In the genomic region with DNA sequence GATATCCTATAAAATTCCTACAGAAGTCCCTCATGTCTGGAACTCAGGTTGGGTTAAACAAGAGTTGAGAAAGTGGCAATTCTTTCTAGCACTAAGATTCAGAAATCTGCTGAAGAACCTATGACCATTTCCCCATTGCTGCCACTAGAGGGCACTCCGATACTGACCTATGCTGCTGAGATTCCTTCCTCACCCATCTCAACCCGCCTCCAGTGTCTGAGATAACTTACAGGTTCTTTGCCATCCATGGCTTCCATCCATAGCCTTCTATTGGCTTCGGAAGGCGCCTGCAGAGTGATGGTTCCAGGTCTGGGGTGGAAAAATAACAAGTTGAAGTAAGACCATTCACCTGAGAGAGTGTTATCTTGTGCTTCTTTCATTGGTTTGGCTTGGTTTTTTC, we compare ENCODE assay signal across 9 mouse cellular contexts.
DNase-seq lines count a peak whose midpoint lies in the region; ATAC-seq and TF ChIP-seq lines count a peak whose summit lies in the region.
"Had no signal": no experiment of that assay in that cellular context is flagged by ENCODE, and none has a peak within 500 bp of the region (broad histone marks: within the 10 kb centered on the region; RNA-seq: fewer than 3 reads in every experiment).

No protein-coding gene starts in this region.

- DNase-seq in G1E (ENCODE audit: low spot score) = peak; percentile 6
- peak; percentile 30 to 34 for DNase-seq in adrenal gland, adult 18-20 months (ENCODE audit: low spot score in 2 of 2)
- DNase-seq in gastrocnemius, postnatal 14 days = peak; percentile 37
- DNase-seq in layer of hippocampus, adult 8-10 months (ENCODE audit: low spot score in 2 of 2) = peak; percentile 19 to 54
- peak; percentile 57 for DNase-seq in lung, postnatal 14 days
- peak; percentile 44 to 64 for DNase-seq in right cerebral cortex, adult 2 months (ENCODE audit: low spot score in 2 of 2)

- intact Hi-C loops in gastrocnemius, postnatal 14 days (cut with DNase I; ENCODE audit: low total_unique reads) = loop anchor here (5.0 kb wide), 1 partner anchor 216 kb away; no protein-coding TSS in a partner anchor

- no peaks in the 10 kb centered on the region for H3K9me3 ChIP-seq in G1E (replicated peaks)
- H3K9me3 ChIP-seq: limb, embryonic 13.5 days had no signal

- H3K4me3 ChIP-seq in G1E (ENCODE audit: low read depth, low read length) = no peak overlapping the region
- H3K4me3 ChIP-seq: limb, embryonic 13.5 days had no signal

- no peaks in the 10 kb centered on the region for H3K4me1 ChIP-seq in G1E (ENCODE audit: insufficient read depth, low read depth, low read length)
- H3K4me1 ChIP-seq: limb, embryonic 13.5 days had no signal

- H3K27me3 ChIP-seq in G1E (ENCODE audit: insufficient read depth, low read length) = no peaks in the 10 kb centered on the region

- H3K36me3 ChIP-seq in G1E (replicated peaks) = no peaks in the 10 kb centered on the region
- H3K36me3 ChIP-seq: limb, embryonic 13.5 days had no signal

- TF ChIP-seq CTCF in G1E (IDR thresholded peaks at IDR 0.05; ENCODE audit: low read depth, low read length) = peak; percentile 26; the same call in 1 of the 2 replicates

- no peak for ATAC-seq in G1E (ENCODE audit: extremely low read depth, insufficient number of reproducible peaks, low FRiP score, poor library complexity, severe bottlenecking)
- peak; percentile 89 for ATAC-seq in common myeloid progenitor, adult 5-6 weeks (replicated peaks; ENCODE audit: low read depth, poor library complexity, severe bottlenecking)
- ATAC-seq in erythroid progenitor cell, adult 5-6 weeks (replicated peaks; ENCODE audit: low FRiP score, poor library complexity, severe bottlenecking) = no peak

Comparison
In these comparisons a context has a peak if more than half of its experiments do, and no peak if none do; other contexts are left out.
1. DNase-seq: peak in every context shown above with its lines; median percentile 57 in lung, postnatal 14 days; 54 in right cerebral cortex, adult 2 months; 37 in gastrocnemius, postnatal 14 days; 36 in layer of hippocampus, adult 8-10 months; 32 in adrenal gland, adult 18-20 months; 6 in G1E.